Mouse (Mus musculus) 416B (cell line): ENCODE results near the gene Polr2l.

ENCODE experiments used
- DNase-seq: peaks from one replicate; pipeline ENCODE4 v3.0.0; 2011; ENCODE audit warnings: low read depth

Polr2l gene

GRCm38 (mm10) chr7:141475011-141475804 is at the start of gene Polr2l, which contains the start of gene Tspan4:
Gene Polr2l, minus strand, starts transcription at chr7:141475132.
Gene Tspan4, plus strand, starts transcription at chr7:141475240.
- peak; percentile 87 for DNase-seq

GRCm38 (mm10) chr7:141524271-141524670 is 49.3 kb upstream of the Polr2l start:
- no peak for DNase-seq

- peak; percentile 34 for DNase-seq
Observed at GRCm38 (mm10) chr7:141523007-141523406, 48.1 kb upstream of the Polr2l start.

- DNase-seq: no peak
Observed at GRCm38 (mm10) chr7:141519795-141520194, 44.9 kb upstream of the Polr2l start.

- DNase-seq: no peak
Observed at GRCm38 (mm10) chr7:141518926-141519325, 44.0 kb upstream of the Polr2l start.

GRCm38 (mm10) chr7:141518296-141518695 is 43.4 kb upstream of the Polr2l start:
- DNase-seq: no peak

- no peak for DNase-seq
Observed at GRCm38 (mm10) chr7:141517638-141518037, 42.7 kb upstream of the Polr2l start.

GRCm38 (mm10) chr7:141510681-141511191 is 35.8 kb upstream of the Polr2l start:
- DNase-seq: no peak

- DNase-seq: no peak
Observed at GRCm38 (mm10) chr7:141510196-141510595, 35.3 kb upstream of the Polr2l start.

GRCm38 (mm10) chr7:141508160-141508559 is 33.2 kb upstream of the Polr2l start:
- no peak for DNase-seq

GRCm38 (mm10) chr7:141506278-141506677 is 31.3 kb upstream of the Polr2l start:
- no peak for DNase-seq

- DNase-seq: no peak
Observed at GRCm38 (mm10) chr7:141502556-141502905, 27.6 kb upstream of the Polr2l start.

- no peak for DNase-seq
Observed at GRCm38 (mm10) chr7:141501820-141502555, 27.1 kb upstream of the Polr2l start.

- no peak for DNase-seq
Observed at GRCm38 (mm10) chr7:141497600-141497999, 22.7 kb upstream of the Polr2l start.

- no peak for DNase-seq
Observed at GRCm38 (mm10) chr7:141495940-141496339, 21.0 kb upstream of the Polr2l start.

- DNase-seq: no peak
Observed at GRCm38 (mm10) chr7:141495379-141495778, 20.4 kb upstream of the Polr2l start.

GRCm38 (mm10) chr7:141493729-141494128 is 18.8 kb upstream of the Polr2l start:
- no peak for DNase-seq

GRCm38 (mm10) chr7:141492738-141493137 is 17.8 kb upstream of the Polr2l start:
- DNase-seq: no peak

- peak; percentile 64 for DNase-seq
Observed at GRCm38 (mm10) chr7:141491151-141491550, 16.2 kb upstream of the Polr2l start.

- no peak for DNase-seq
Observed at GRCm38 (mm10) chr7:141487141-141487540, 12.2 kb upstream of the Polr2l start.

- no peak for DNase-seq
Observed at GRCm38 (mm10) chr7:141486239-141486638, 11.3 kb upstream of the Polr2l start.

- no peak for DNase-seq
Observed at GRCm38 (mm10) chr7:141485606-141486005, 10.7 kb upstream of the Polr2l start.

- DNase-seq: no peak
Observed at GRCm38 (mm10) chr7:141485186-141485585, 10.3 kb upstream of the Polr2l start.
